Mouse (Mus musculus) heart, postnatal 25 days (tissue): ENCODE data around the gene Eif4e1b. TPM values are rescaled to one million over a fixed set of nuclear protein-coding genes. Genes with fewer than 3 reads are reported as not detected.

Experiments
- DNase-seq: peaks from one replicate; pipeline ENCODE4 v3.0.0; 2022; ENCODE audit warnings: low spot score
- intact Hi-C: fragments of 180-260 bp; cut with DNase I; formaldehyde crosslinking; loops from one replicate; pipeline ENCODE4 v1.15.1; 2025
- total RNA-seq, 2 experiments: library from RNA; stranded (reverse); gene quantifications; 2 replicates each; pipeline ENCODE4 v1.2.3; 2021

Gene Eif4e1b
- not detected for total RNA-seq

DNA sequence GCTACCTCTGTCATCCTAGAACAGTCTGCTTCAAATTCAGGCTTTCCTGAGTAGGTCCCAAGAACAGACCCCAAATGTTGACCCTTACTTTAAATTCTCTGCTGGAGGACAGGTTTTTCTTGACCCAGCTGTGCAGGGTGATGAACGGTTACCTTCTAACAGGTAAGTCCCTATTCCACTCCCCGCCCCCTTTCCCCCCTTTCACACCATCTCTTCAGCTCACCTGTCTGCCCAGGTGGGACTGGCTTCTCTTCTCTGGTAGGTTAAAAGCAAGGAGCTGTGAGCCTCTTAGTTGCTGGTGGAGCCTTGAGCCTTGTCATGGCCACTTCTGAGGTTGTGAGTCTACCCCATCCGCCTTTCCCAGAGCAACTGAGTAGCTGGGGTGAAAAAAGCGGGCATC, at the start of gene Eif4e1b:
Eif4e1b (plus strand) TSS at position 301 of the 400 bp plus-strand sequence.
- intact Hi-C loops: no loop called here
- no peak for DNase-seq

DNA sequence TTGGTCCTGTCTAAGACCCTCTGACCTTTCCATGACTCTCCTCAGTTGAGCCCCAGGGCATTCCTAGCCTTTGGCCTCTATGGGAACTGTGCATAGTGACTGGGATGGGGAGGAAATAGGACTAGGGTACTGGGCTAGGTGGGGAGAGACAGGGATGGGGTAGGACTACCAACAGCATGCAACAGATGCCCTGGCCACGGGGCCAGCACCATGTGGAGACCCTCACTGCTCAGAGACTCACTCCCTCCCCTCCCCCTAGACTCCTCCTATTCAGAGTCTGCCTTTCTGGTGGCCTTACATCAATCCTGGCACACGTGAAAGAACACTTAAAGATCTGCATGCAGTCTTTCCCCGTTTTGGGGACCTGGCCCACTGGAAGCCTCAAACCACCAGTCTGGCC, 46.9 kb upstream of the Eif4e1b start:
- no peak for DNase-seq
- intact Hi-C loops: no loop called here

DNA sequence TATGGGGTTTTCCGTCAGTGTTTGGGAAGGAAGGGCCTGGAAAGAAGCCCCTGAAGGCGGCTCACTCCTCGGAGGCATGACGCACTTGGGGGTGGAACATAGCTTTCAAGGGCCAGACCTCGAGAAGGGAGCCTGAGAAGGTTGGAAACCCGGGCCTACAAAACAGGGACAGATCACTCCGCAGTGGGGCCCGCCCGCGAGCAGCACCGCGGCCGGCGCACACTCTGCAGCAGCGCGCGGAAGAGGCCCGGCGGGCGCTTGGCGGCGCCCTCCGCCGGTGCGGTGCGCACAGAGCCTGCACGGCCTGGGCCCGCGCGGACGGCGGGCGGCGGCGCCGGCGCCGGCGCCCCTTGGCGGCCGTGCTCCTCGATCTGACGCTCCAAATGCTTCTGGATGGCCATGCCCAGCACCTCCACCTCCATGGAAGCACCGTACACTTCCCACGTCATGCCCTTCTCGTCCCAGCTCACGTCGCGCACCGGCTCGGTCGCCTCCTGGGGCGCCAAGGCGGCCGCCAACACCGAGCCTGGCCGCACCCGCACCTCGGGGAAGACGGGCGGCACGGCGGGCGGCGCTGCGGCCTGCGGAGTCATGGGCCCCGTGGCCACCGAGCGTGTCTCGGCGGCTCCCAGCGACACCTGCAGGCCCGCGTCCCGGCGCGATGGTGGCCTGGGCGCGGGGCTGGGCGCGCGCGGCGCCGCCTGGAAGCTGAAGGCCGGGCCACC, 46.1 kb upstream of the Eif4e1b start:
- intact Hi-C loops: no loop called here
- DNase-seq: no peak

DNA sequence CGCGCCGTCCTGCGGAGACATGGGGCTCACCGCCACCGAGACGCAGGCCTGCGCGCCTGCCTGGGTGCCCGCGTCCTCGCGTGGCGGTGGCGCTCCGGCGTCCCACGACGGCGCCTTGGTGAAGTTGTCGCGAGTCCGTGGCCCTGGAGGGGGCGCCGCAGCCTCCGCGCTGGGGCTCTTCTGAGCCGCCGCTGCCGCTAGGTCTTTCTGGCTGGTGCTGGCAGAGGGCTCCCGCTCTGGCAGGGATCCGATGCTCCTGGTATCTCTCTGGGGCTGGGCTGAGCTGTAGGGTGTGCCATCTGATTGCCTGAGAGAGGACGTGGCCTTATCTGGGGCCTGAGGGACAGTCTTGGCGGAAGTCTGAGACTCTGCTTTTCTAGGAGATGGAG, 45.6 kb upstream of the Eif4e1b start:
- no peak for DNase-seq
- intact Hi-C loops: no loop called here

DNA sequence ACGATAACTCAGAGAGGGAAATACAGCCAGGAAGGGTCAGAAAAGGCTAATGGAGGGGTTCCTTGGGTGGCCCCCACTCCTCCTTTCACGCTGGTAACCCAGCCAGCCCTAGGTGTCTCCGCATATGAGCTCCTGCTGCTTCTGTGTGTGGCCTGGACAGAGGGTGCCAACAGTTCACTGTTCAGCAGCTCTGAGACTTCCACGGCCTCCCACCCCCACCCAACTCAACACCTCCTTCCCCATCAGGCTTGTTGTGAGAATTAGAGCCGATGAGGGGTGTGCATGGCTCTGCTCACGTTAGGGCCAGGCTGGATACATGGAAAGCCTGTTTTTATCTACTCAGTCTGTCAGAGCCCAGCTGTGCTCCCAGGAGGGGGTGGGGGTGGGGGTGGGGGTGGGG, 37.7 kb upstream of the Eif4e1b start:
- intact Hi-C loops: no loop called here

DNA sequence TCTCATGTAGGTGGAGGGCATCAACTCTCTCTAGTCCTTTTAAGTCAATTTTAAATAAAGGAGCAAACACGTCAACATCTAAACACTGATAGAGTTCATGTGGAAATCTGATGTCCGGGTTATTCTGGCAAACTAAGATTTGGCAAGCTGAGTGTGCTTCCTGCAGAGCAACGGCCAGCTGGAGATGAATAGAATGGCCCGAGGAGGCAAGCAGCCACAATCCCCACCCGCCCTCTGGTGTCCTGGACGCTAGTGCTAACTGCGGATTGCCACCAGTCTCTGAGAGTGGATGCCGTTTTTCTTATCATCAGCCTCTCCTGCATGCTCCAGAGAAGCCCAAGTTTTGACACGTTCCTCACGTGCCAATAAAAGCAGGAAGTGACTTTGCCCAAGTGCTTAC, 36.9 kb upstream of the Eif4e1b start:
- intact Hi-C loops: no loop called here
- no peak for DNase-seq

More for the DNA sequence above, 37.7 kb upstream of the Eif4e1b start:
- DNase-seq: no peak

DNA sequence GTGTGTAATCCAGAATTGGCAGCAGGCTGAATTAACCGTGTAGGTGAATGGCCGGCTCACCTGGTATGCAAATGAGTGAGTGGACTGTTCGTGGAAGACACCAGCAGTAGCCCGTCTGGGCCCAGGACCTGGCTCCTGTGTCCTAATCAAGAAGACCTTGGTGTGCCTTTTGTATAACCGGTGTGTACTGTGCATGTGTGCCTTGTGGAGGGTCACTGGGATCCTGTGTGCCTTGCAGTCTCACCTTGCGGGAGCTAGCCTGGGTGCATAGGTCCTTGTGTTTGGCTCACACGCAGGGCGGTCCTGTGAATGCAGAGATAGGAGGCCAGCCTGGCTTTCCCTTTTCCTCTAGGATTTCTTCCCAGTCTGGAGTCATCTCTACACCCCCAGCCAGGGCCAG, 35.6 kb upstream of the Eif4e1b start:
- intact Hi-C loops: no loop called here
- no peak for DNase-seq

DNA sequence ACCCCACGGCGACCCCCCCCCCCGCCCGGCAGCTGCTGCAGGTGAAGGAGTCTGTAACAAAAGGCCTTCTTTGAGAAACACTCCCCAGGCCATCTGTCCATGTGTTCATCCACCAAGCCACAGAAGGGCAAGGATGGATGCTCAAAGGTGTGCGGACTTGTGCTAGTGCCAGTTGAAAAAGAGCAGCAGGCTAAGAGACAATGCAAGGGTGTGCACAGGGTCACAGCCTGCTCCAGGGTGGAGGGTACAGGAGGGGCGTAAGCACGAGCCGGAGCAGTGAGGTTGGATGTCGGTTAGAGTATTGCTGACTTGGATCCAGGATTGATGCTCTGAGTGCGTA, 35.1 kb upstream of the Eif4e1b start:
- intact Hi-C loops: no loop called here
- no peak for DNase-seq

DNA sequence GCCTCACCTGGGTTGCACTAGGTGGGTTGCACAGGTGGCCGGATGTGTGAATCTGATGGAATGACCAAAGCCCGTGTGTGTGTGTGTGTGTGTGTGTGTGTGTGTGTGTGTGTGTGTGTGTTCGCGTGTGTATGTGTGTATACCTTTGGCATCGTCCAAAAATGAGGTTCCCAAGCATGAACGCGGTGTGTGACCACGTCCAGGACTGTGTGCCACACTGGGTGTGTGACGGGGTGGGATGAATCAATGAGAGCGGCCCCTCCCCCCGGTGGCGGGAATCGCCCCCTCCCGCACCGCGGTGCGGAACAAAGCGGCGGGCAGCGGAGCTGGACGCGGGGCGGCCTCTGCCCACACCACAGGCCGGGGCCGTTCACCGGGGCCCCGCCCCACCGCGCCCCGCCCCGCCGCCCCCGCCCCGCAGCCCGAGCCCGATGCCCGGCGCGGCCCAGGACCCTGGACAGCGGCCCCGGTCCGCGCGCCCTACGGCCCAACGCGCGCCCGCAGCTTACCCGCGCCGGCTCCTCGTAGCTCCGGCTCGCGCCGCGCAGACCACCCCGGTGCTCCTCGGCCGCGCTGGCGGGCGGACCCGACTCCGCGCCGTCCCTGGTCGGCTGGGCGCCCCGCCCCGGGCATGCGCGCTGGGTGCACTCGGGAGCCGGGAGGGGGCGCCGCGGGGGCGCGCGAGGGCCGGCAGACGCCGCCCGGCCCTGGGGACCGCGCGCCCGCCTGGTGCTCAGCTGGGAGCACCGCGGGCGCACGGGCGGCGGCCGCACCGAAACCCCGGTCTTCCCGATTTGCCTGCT, 34.5 kb upstream of the Eif4e1b start:
- no peak for DNase-seq
- intact Hi-C loops: no loop called here

DNA sequence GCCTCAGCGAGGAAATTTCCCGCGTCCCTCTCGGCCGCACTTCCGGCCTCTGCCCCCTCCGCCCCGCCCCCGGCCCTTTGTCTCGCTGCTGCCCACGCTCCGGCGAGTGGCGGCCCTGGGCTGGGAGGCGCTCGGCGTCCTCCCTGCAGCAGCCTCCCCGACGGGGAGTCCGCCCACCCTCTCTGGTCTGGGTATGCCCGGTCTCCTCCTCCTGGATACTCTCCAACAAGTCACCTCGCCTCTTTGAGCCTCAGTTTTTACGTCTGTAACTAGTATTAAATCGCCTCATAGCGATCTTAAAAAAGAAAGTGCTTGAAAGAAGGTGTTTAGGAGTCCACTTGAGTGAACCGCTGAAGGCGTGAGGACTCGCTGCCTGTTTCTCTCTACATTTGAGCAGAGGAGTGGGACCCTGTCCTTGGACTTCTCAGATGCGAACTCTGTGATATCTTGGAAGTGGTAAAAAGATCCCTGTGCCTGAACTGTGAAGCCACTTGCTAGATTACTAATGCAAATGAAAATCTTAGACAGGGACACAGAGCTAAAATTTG, 33.9 kb upstream of the Eif4e1b start, which contains the start of gene Gprin1:
Gprin1 (minus strand) TSS at position 11 of the 548 bp plus-strand sequence.
- intact Hi-C loops: no loop called here
- no peak for DNase-seq

DNA sequence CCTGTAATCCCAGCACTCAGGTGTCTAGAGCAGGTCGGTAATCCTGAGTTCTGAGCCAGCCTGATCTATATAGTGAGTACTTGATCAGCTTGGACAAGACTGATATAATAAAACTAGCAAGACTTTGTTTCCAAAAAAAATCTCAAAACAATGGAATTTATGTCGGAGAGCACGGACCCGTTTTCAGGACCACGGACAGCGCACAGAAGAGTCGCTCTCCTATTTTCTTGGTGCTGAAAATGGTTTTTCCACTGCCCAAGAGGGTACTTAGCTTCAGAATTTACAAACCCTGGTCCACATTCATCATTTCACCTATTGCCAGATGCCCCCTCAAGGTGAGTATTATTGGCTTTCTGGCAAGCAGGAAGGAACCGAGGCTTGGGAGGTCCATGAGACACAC, 33.1 kb upstream of the Eif4e1b start:
- no peak for DNase-seq
- intact Hi-C loops: no loop called here

DNA sequence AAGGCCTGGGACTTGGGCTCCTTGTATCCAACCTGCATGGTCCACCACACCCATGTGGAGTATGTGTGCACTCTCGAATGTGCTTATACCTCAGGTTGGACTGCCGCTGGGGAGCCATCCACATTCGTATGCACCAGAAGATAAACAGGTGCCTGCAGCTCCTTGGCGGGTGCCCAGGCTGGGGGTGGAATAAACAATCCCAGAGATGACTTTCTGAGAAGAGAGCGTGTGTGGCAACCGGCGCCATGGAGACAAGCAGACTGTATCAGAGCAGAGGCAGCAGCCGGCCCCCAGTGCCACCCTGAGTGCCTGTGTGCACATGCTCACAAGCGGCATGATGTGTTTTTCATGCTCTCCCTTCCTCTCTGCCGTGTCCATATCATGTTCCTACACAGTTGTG, 31.1 kb upstream of the Eif4e1b start:
- intact Hi-C loops: no loop called here

DNA sequence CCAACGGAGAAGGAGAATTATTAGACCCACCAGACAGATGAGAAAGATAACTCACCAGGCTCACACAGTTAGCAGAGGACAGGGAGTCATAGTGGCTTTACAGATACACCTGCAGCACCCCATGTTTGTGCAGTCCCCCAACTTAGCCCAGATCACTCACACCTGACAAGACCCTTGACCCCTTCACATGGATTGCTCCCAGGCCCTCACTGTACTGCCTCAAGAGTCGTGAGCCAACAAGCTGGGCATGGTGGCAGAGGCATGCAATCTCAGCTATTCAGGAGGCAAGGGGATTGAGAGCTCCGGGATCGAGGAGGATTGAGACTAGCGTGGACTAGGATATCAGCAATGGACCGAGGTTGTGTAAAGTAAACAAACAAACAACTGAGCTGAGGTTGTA, 30.1 kb upstream of the Eif4e1b start:
- intact Hi-C loops: no loop called here
- no peak for DNase-seq

More for the DNA sequence above, 31.1 kb upstream of the Eif4e1b start:
- DNase-seq: no peak

DNA sequence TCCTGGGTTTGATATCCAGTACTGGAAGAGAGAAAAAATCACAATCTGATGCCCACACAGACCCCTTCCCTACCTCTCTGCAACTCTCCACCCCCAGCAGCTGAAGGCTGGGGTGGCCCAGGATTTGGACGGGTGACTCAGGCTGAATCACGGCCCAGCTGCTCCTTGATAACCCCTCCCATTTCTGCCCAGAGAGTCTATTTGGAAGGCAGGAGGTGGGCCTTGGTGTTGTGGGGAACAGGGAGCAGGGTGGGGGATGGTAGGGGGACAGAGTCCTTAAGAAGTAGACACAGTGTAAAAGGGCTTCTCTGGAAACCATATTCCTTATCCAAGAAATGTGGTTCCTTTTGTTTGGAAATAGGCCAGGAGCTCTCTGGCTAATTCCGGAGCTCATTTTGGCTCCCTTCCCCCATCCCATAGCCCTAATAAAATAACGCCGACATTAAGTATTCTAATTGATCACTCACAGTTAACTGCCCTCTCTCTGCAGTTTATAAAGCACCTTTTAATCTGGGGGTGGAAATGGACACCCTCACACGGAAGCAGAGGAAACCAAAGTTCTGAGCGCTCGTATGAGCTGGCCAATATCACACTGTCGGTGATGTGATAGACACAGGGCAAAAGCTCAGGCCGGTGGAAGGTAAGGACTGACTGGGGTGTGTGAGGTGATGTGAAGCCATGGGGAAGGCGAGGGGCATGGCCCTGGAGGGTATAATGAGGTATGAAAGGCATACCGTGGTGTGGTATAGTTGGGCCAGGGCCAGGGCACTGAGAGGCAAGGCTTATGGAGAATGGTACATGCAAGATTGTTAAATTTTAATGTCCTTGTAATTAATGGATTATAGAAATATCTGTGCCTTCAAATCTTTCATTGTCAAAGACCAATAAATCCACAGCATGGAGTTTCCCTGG, 29.4 kb upstream of the Eif4e1b start:
- DNase-seq: no peak
- intact Hi-C loops: no loop called here

DNA sequence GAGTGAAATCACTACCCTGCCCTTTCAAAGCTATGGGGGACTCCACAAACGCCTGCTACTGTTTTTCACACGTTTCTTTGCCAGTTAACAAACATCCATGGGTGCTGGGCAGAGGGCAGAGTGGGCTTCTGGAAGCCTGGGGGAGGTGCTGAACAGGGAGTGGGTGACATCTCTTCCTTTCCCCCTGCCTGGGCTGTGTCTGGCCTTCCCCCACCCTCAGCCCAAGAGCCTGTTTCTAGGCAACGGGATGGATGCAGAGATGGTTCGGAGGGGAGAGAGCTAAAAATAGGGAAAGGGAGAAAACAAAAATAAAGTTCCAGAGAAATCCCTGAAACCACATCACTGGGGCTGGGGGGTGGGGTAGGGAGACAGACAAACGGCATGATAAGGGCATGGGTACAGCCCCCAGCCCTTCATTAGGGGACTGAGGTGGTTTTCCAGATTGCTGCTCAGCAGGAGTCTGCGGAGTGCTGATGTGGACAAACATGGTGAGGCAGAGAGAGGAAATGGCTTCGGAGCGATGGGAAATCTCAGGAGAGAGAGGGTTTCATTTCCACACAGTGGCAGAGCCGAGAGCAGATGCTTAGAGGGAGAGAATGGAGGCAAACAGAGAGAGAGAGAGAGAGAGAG, 28.5 kb upstream of the Eif4e1b start:
- intact Hi-C loops: no loop called here
- DNase-seq: no peak

DNA sequence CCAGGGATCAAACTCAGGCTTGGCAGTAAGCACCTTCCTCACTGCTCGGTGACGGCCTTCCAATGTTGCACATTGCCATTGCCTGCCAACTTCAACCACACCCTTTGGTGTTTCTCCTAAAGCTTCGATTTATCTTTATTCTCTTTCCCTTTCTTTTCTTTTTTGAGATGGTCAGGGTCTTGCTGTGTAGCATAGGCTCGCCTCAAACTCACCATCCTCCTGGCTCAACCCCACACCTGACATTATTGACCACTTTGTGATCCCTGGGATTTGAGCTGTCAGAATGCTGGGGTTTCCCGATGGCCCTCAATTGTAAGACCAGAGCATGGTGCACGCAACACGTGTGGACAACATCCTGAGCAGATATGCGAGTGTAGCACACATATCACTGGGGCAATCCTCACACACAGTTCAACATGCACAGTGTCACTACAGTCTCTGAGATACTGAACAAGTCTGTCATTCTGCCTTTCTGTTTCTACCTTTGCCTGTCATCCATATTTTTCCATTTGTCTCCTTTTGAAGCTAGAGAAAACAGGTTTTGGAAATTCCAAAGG, 27.6 kb upstream of the Eif4e1b start:
- no peak for DNase-seq
- intact Hi-C loops: no loop called here

DNA sequence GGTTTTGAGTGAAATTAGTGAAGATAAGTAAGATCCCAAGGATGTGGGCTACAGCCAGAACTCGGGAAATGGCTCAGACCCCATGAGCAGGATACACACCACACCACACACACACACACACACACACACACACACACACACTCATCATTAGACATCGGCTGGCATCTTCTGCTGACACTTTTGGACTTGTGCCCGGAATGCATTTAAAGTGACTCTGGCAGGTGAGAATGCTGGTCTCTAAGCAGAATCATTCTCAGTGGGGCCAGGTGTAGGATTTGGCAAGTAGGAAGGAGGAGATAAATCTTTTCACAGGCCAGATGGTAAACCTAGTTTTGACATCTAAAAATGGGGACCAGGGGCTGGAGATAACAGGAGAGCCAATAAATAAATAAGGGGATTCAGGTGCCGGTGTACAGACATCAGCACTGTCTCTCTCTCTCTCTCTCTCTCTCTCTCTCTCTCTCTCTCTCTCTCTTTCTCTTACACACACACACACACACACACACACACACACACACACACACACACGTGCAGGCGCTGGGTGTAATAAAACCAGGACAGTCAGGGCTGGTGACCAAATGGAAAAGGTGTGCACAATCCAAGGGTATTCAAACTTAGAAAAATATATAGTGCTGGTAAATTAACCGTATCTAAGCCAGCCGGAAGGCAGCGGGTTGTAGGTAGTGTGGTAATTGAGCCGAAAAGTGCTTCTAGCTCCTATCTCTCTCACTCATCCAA, 26.5 kb upstream of the Eif4e1b start:
- intact Hi-C loops: no loop called here
- no peak for DNase-seq

DNA sequence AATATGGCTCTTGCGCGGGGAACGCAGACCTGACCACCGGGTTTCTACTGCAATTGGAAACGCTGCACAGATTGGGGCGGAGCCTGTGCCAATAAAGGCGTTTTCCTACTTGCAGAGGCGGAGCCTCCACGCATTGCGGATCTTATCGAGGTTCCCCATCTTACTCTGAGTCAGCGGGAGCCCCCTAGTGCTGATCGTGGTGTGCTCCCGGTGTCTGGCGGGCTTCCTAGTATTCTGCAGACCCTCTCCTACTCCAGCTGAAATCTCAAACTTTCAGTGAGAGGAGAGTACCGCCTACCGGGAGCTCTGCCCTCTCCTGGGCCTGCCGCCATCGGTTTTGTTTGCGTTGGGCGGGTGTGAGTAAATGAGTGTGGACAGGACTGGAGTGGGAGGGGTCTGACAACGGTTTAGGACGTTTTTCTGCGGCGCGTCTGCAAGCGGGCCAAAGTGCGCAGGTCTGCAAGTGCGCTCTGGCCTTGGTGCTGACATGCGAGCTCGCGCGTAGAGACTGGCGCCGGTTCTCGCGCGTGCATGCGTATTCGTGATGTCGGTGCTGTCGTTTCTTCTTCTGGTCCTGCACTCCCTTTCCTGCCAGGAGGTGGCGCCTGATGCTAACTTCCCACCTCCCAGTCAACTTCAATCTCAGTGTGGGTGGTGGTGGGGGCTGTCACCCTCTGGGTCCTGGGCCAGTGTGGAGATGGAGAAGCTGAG, 25.6 kb upstream of the Eif4e1b start:
- peak; percentile 14 for DNase-seq
- intact Hi-C loops: no loop called here
